Mouse (Mus musculus): Measurements from ENCODE around the gene Phf2.

Phf2 gene

GRCm38 (mm10) chr13:48870771-48871731 lies at the start of gene Phf2:
TSS of gene Phf2 (minus strand) at chr13:48871119.
- WGBS: 11% methylated on average over 100 of the region's 117 CpGs

- 60% methylated on average over 7 of the region's 7 CpGs for WGBS
Observed at GRCm38 (mm10) chr13:48919756-48920415, 49.0 kb upstream of the Phf2 start.

GRCm38 (mm10) chr13:48917113-48917599 lies 46.2 kb upstream of the Phf2 start:
- 98% methylated on average over 3 of the region's 3 CpGs for WGBS

- WGBS: 26% methylated on average over 1 of the region's 1 CpGs
Observed at GRCm38 (mm10) chr13:48913680-48914079, 42.8 kb upstream of the Phf2 start.

- WGBS: 67% methylated on average over 3 of the region's 3 CpGs
Observed at GRCm38 (mm10) chr13:48913141-48913540, 42.2 kb upstream of the Phf2 start.

GRCm38 (mm10) chr13:48911426-48911825 lies 40.5 kb upstream of the Phf2 start:
- WGBS: 67% methylated on average over 7 of the region's 7 CpGs

GRCm38 (mm10) chr13:48905458-48905857 lies 34.5 kb upstream of the Phf2 start:
- 94% methylated on average over 2 of the region's 2 CpGs for WGBS

GRCm38 (mm10) chr13:48895376-48895775 lies 24.5 kb upstream of the Phf2 start:
- 76% methylated on average over 5 of the region's 5 CpGs for WGBS

GRCm38 (mm10) chr13:48890260-48890960 lies 19.5 kb upstream of the Phf2 start:
- WGBS: 85% methylated on average over 4 of the region's 4 CpGs

- under 1% methylated on average over 36 of the region's 36 CpGs for WGBS
Observed at GRCm38 (mm10) chr13:48878534-48878933, 7.6 kb upstream of the Phf2 start.

GRCm38 (mm10) chr13:48872726-48873125 lies 1.8 kb upstream of the Phf2 start:
- 64% methylated on average over 5 of the region's 5 CpGs for WGBS

GRCm38 (mm10) chr13:48871887-48872606 lies 1.1 kb upstream of the Phf2 start:
- 73% methylated on average over 7 of the region's 7 CpGs for WGBS

- WGBS: 1% methylated on average over 93 of the region's 102 CpGs
Observed at GRCm38 (mm10) chr13:48869950-48870770, 759 bp downstream of the Phf2 start.

GRCm38 (mm10) chr13:48869600-48869949 lies 1.3 kb downstream of the Phf2 start:
- WGBS: 16% methylated on average over 5 of the region's 5 CpGs

GRCm38 (mm10) chr13:48869088-48869487 lies 1.8 kb downstream of the Phf2 start:
- 30% methylated on average over 5 of the region's 5 CpGs for whole genome bisulfite sequencing

GRCm38 (mm10) chr13:48864673-48865356 lies 6.1 kb downstream of the Phf2 start:
- WGBS: 71% methylated on average over 12 of the region's 12 CpGs

- WGBS: 59% methylated on average over 9 of the region's 9 CpGs
Observed at GRCm38 (mm10) chr13:48863556-48863955, 7.4 kb downstream of the Phf2 start.

- 87% methylated on average over 1 of the region's 1 CpGs for WGBS
Observed at GRCm38 (mm10) chr13:48861913-48862312, 9.0 kb downstream of the Phf2 start.

GRCm38 (mm10) chr13:48858779-48859178 lies 12.1 kb downstream of the Phf2 start:
- WGBS: 84% methylated on average over 4 of the region's 4 CpGs

- WGBS: 56% methylated on average over 6 of the region's 6 CpGs
Observed at GRCm38 (mm10) chr13:48858054-48858453, 12.9 kb downstream of the Phf2 start.
